Mouse (Mus musculus) T-cell, adult 2 months (primary cell): ENCODE data around the gene Kif1bp.

Source experiments
- DNase-seq: peaks from one replicate; pipeline ENCODE4 v3.0.0; 2022; ENCODE audit warnings: low spot score

Gene Kif1bp

GRCm38 (mm10) chr10:62556558-62556901, 21.7 kb downstream of the Kif1bp start:
- DNase-seq = no peak

GRCm38 (mm10) chr10:62555705-62556557, 22.3 kb downstream of the Kif1bp start:
- DNase-seq = no peak

- DNase-seq = peak; percentile 64
These were observed 24.6 kb downstream of the Kif1bp start for GRCm38 (mm10) chr10:62553611-62554091.

DNA sequence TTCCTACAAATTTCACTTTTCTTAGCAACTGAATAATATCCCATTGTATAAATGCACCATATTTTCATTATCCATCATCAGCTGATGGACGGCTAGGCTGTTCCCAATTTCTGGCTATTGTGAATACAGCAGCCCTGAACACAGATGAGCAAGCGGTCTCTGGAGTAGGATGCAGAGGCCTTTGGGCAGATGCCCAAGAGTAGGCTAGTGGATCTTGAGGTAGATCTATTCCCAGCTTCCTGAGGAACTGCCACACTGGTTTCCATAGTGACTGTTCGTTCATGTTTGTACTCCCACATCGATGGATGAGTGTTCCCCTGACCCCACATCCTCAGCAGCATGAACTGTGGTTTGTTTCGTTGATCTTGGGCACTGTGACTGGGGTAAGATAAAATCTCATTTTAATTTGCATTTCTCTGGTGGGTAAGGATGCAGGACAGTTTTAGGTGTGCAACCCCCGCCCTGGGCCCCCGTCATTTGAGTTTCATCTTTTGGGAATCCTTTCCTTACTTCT, 27.4 kb downstream of the Kif1bp start:
- no peak for DNase-seq

DNA sequence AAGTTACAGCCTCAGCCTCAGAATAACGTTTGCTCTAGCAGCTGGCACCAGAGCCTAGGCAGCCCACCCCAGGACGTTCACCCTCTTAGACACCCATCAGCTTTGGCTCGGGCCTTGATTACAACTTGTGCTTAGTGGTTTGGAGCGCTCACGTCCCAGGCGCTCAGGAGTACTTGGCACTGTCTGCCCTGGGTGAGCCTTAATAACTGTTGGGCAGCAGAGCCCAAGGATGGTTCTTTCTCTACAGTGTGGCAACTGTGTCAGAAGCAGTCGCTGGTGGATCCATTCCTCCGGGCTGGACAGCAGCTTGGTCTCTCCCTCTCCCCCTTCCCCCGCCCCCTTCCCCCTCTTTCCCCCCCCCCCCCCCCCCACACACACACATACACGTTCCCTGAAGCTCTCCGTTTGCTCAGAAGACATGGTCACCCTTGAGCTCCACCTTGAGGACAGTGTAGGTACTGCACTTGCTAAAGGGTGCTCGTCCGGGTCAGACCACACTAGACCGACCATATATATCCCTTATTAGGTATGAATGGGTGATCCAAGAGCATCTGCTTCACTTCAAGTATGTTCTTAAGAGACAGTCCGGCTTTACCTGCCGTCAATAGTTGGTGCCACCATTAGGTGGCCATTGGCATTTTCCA, 28.6 kb downstream of the Kif1bp start:
- DNase-seq = peak; percentile 71

GRCm38 (mm10) chr10:62546441-62546840, 31.8 kb downstream of the Kif1bp start:
- no peak for DNase-seq

- DNase-seq = no peak
These were observed 32.5 kb downstream of the Kif1bp start for GRCm38 (mm10) chr10:62545759-62546158.

GRCm38 (mm10) chr10:62544316-62544715, 33.9 kb downstream of the Kif1bp start:
- DNase-seq = peak; percentile 26

GRCm38 (mm10) chr10:62543399-62543808, 34.9 kb downstream of the Kif1bp start:
- DNase-seq = peak; percentile 83

DNA sequence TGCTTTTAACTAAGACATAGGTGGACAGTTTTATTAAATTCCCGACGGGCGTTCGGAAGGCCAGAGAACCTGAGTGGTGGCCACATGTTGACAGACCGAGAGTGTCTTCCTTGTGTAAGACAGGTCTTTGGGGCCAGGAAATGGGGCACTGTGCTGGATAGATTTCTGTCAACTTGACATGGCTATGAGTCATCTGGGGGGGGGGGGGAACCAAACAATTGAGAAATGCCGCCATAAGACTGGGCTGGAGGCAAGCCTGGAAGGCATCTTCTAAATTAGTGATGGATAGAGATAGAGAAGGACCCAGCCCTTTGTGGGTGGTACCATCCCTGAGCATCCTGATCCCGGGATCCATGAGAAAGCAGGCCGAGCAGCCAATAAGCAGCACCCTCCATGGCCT, 35.3 kb downstream of the Kif1bp start:
- no peak for DNase-seq

DNA sequence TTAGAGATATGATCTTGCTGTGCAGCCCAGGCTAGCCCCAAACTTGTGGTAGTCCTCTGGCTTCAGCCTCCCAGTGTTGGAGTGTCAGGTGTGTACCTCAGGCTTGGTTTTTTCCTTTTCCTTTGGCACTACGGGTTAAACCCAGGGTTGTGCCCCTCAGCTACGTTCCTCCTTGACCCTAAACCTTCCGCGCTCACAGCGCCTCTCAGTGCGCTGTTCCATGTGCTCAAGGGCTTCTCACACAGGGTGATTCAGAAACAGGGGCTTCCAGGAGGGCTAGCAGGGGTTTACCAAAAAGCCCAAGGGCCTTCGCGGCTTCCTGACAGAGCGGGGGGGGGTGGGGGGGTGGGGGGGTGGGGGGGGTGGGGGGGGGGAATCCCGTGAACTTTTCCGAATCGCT, 35.8 kb downstream of the Kif1bp start:
- DNase-seq = no peak

DNA sequence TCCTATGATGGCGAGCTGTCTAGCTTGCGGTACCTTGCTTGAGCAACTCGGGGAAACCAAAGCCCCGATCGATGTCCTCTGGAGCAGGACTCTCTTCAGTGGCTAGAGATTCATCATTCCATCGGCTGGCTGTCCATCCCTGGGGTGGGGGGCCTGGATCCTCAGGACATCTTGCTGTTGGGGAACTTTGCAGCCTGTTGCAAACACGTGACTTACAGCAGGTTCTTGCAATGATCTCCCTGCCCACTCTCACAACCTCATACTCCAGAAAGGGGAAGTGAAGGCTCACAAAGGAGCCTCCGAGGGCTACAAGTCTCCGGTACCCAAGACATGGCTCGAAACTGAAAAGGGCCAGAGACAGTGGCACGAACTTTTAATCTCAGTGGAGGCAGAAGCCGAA, 36.8 kb downstream of the Kif1bp start:
- no peak for DNase-seq

DNA sequence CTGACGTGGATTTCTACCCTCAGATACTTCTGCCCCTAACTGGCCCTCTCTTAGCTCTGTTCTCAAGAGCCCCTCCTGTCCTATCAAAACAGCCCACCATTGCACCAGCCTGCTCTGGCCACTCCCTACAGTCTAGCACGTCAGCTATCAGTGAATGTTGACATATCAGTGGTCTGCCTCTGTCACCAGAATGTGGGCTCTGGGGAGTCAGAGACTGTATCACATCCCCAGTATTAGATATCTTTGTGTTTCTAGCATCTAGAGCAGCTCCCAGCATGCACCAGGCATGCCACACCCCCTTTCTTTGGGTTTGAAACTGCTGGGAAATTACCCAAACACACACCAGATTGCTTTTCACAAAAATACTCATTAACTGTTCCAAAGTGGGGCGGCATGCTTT, 37.5 kb downstream of the Kif1bp start:
- DNase-seq = no peak

DNA sequence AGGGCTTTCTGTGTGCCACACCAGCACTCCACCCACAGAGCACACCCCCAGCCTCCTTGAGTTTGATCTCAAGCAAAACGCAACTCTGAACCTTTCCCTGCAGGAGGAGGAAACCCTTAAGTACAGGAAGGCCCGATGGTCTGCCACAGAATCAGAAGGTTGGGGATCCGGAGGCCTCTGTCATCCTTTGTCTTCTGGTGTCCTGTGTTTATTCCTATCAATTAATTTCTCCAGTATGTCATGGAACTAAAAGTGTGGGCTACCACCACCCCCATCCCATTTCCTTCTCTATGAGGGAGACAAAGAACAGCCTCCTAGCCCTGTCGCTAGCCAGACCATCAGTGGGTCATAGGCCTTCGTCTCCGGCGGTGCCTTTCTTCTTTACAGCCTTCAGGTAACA, 43.7 kb downstream of the Kif1bp start:
- no peak for DNase-seq

GRCm38 (mm10) chr10:62532832-62533231, 45.4 kb downstream of the Kif1bp start:
- no peak for DNase-seq

GRCm38 (mm10) chr10:62530183-62530582, 48.1 kb downstream of the Kif1bp start:
- no peak for DNase-seq

DNA sequence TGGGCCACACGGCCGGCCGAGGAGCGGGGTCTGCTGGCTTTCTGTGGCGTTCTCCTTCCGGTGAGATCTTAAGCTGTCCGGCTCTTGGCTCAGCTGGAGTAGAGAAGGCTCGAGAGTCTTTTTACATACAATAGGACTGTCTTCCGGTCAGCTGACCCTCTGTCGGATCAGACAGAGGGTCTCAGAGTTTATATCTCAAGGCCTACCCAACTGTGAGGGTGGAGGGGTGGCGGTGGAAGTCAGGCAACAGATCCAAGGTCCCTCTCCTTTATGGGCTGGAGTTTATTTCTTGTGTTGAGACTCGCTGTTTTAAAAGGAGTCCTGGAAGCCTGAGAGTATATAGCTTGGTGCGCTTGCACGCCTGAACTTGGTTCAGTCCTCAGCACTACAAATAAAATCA, 50.9 kb downstream of the Kif1bp start, which contains the start of gene Srgn:
Gene Srgn, minus strand, starts transcription at position 101 of the 400 bp plus-strand sequence.
- no peak for DNase-seq

DNA sequence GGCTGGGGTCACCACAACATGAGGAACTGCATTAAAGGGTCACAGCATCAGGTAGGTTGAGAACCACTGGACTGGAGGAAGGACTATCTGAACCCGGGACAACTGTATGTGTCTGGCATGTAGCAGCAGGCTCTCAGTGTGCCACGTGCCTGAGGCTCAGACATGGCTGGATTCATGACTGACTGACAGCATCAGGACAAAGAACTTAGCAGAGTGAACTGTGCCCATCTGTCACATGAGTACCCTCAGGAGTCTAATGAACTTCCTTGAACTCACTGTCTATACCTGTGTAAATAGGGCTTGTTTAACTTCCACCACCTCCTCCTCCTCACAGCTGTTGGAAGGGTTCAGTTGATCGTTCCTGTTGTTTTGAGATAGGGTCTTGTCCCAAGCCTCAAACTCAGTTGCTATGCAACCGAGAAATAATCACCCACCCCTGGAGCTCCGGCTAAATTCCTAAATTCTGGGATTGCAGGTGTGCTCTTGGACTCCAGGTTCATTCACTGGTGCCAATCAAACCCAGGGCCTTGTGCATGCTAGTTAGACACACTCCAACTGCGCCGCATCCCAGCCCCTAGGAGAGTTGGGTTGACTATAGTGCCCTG, 55.8 kb downstream of the Kif1bp start:
- no peak for DNase-seq

DNA sequence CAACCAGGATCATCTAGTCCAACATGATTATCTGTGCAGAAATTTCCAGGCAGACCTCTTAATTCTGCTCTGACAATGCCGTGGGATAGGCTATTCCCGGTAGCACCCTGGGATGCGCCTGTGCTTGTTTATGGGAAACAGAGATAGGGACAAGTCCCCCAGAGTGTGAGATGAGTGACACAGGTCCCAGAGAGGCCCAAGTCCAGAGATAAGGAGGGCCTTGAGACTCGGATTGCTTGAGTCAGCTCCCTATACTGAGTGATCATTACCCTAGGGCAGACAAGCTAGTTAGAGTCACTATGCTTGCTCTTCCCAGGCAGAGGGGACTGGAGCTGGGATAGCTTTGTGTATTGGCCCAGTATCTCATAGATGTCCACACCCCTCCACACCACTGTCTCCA, 56.5 kb downstream of the Kif1bp start:
- DNase-seq = no peak

- no peak for DNase-seq
These were observed 57.3 kb downstream of the Kif1bp start for GRCm38 (mm10) chr10:62520911-62521310.

GRCm38 (mm10) chr10:62517511-62517910, 60.7 kb downstream of the Kif1bp start:
- no peak for DNase-seq

- DNase-seq = no peak
These were observed 65.4 kb downstream of the Kif1bp start for GRCm38 (mm10) chr10:62512855-62513254.

DNA sequence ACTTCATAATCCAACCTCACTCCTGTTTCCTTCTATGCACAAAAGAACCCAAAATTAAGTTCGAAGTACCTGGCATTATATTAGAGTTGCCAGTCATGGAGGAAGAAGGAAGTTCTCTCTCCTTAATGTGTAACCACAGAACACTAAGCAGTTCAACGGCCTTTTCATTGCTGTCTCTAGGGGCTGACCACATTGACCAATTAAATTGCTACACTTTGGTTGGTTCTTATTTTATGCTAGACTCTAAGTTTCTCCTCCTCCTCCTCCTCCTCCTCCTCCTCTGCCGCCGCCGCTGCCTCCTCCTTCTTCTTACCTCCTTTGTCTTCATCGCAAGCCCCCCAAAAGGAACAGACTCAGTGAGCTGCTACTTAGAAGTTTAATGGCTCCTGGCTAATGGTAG, 66.7 kb downstream of the Kif1bp start:
- no peak for DNase-seq
